Mouse (Mus musculus) midbrain, embryonic 14.5 days (tissue): ENCODE results near the gene Coro1a. TPM values are rescaled to one million over a fixed set of nuclear protein-coding genes. Genes with fewer than 3 reads are reported as not detected.

Experiments used
- ATAC-seq: fragments of 200-750 bp; cut with Nextera tagmentation; 2 replicates; pipeline ENCODE4 v1.8.0; 2017; ENCODE audit warnings: moderate number of reproducible peaks, moderate library complexity; ENCODE audit not compliant: low FRiP score, low TSS enrichment
- DNase-seq: peaks from one replicate; pipeline ENCODE4 v3.0.0-alpha.2; 2015
- H3K27ac ChIP-seq: fragments of 300-500 bp; sonication (generic); replicated peaks from 2 replicates; pipeline ENCODE4 v1.5.1; 2014; ENCODE audit warnings: mild to moderate bottlenecking, low read depth, low read length, moderate library complexity
- H3K27me3 ChIP-seq: fragments of 300-500 bp; sonication (generic); 2 replicates; pipeline ENCODE4 v1.6.1; 2014; ENCODE audit warnings: low read length, control low read depth, mixed read lengths; ENCODE audit not compliant: control insufficient read depth, insufficient read depth
- H3K36me3 ChIP-seq: fragments of 300-500 bp; sonication (generic); 2 replicates; pipeline ENCODE4 v1.6.1; 2014; ENCODE audit warnings: low read length, control low read depth; ENCODE audit not compliant: control insufficient read depth, insufficient read depth
- H3K4me1 ChIP-seq: fragments of 300-500 bp; sonication (generic); 2 replicates; pipeline ENCODE4 v1.6.1; 2014; ENCODE audit warnings: mild to moderate bottlenecking, antibody characterized with exemption, low read length, control low read depth; ENCODE audit not compliant: control insufficient read depth, insufficient read depth
- H3K4me2 ChIP-seq: fragments of 300-500 bp; sonication (generic); 2 replicates; pipeline ENCODE4 v1.6.1; 2014; ENCODE audit warnings: mild to moderate bottlenecking, low read length, moderate library complexity
- H3K4me3 ChIP-seq: fragments of 300-500 bp; sonication (generic); replicated peaks from 2 replicates; pipeline ENCODE4 v1.5.1; 2014; ENCODE audit warnings: low read depth, low read length
- H3K9ac ChIP-seq: fragments of 300-500 bp; sonication (generic); replicated peaks from 2 replicates; pipeline ENCODE4 v1.6.1; 2014; ENCODE audit warnings: mild to moderate bottlenecking, low read length, moderate library complexity
- H3K9me3 ChIP-seq: fragments of 300-500 bp; sonication (generic); 2 replicates; pipeline ENCODE4 v1.6.1; 2016; ENCODE audit warnings: low read length, control low read depth, mixed read lengths; ENCODE audit not compliant: control insufficient read depth
- WGBS: fragments of 180-500 bp; shearing (Covaris S2); extraction: QIAGEN DNeasy Blood & Tissue Kit; methylation state at CpG from one replicate; pipeline ENCODE4 v1.1.7; 2014; 5-methylcytosine and 5-hydroxymethylcytosine counted together
- polyA plus RNA-seq: library from polyadenylated mRNA; unstranded; fragments of >200 nt; fragmentation: Nextera tagmentation; extraction: Ambion mirVana; gene quantifications from 2 replicates; pipeline ENCODE4 v1.2.1, GENCODE M21; 2014

Gene Coro1a
- polyA plus RNA-seq, 1 experiment from 2014 or later: 95.0 TPM

DNA sequence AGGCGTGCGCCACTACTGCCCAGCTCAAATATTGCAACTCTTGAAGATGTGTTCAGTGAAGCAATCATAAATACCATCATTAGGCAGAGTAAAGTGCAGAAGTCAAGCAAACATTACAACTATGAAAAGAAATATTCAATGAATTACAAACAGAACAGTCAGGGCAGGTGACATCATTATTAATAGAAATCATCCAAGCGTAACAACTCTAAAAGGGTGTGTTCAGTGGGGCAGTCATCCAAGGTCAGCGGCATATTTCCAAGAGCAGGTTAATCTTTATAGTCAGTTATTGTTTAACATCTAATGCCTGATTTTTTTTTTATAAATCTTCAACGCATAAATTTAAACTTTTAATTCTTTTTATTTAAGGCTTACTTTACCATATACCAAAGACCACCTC lies 26.4 kb downstream of the Coro1a start:
- no peak overlapping the region for H3K4me2 ChIP-seq
- 96% methylated on average over 5 of the region's 5 CpGs for WGBS
- no peak for ATAC-seq

GRCm38 (mm10) chr7:126679683-126680082 lies 27.9 kb downstream of the Coro1a start:
- no peak overlapping the region for H3K9ac ChIP-seq
- WGBS: 94% methylated on average over 5 of the region's 5 CpGs

More for the DNA sequence above, 26.4 kb downstream of the Coro1a start:
- Histone ChIP-seq H3K9me3 (no peaks in the 10 kb centered on the region), H3K27ac (no peak overlapping the region), H3K4me1 (no peaks in the 10 kb centered on the region), H3K4me3 (no peak overlapping the region), H3K27me3 (no peaks in the 10 kb centered on the region), H3K36me3 (peaks cover 6% of the 10 kb centered on the region; the same call in 1 of the 2 replicates), H3K9ac (no peak overlapping the region)
- DNase-seq: no peak

GRCm38 (mm10) chr7:126678545-126679341 lies 28.8 kb downstream of the Coro1a start:
- 90% methylated on average over 8 of the region's 8 CpGs for WGBS
- no peak overlapping the region for H3K4me2 ChIP-seq

More at GRCm38 (mm10) chr7:126679683-126680082, 27.9 kb downstream of the Coro1a start:
- Histone ChIP-seq H3K27ac (no peak overlapping the region), H3K36me3 (peaks cover 6% of the 10 kb centered on the region; the same call in 1 of the 2 replicates), H3K9me3 (no peaks in the 10 kb centered on the region), H3K4me3 (no peak overlapping the region), H3K4me1 (no peaks in the 10 kb centered on the region), H3K4me2 (no peak overlapping the region), H3K27me3 (no peaks in the 10 kb centered on the region)
- ATAC-seq (no peak), DNase-seq (no peak)

GRCm38 (mm10) chr7:126676631-126677220 lies 30.9 kb downstream of the Coro1a start:
- Histone ChIP-seq H3K4me3 (no peak overlapping the region), H3K9ac (no peak overlapping the region), H3K27ac (no peak overlapping the region), H3K36me3 (peaks cover 21% of the 10 kb centered on the region), H3K27me3 (no peaks in the 10 kb centered on the region), H3K4me1 (no peaks in the 10 kb centered on the region), H3K9me3 (no peaks in the 10 kb centered on the region), H3K4me2 (no peak overlapping the region)
- ATAC-seq: no peak
- WGBS: 77% methylated on average over 4 of the region's 4 CpGs
- no peak for DNase-seq

More at GRCm38 (mm10) chr7:126678545-126679341, 28.8 kb downstream of the Coro1a start:
- Histone ChIP-seq H3K9ac (no peak overlapping the region), H3K9me3 (no peaks in the 10 kb centered on the region), H3K27me3 (no peaks in the 10 kb centered on the region), H3K27ac (no peak overlapping the region), H3K4me3 (no peak overlapping the region), H3K4me1 (no peaks in the 10 kb centered on the region), H3K36me3 (peaks cover 6% of the 10 kb centered on the region; the same call in 1 of the 2 replicates)
- DNase-seq (no peak), ATAC-seq (no peak)

DNA sequence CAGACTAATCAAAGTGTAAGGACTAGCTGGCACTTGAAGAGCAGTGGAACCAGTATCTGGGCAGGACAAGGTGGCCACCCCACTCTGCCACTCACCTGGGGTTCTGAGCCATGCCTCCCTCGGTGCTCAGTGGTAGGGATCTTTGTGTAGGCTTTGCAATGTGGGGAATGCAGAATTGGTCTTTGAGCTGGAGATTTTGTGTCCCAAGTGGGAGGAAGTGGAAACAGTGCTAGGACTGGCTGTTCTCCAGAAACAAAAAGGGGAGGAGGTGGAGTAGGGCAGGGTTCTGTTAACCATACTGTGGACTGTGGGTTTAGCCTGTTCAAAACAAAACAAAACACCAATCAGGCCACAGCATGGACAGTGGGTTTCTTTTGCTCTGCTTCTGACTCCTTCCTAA lies 31.4 kb downstream of the Coro1a start, which contains the start of gene Sult1a1:
Sult1a1 (minus strand) TSS at position 226 of the 400 bp plus-strand sequence.
- H3K27ac ChIP-seq: no peak within 1 kb of the TSS
- H3K36me3 ChIP-seq: peaks cover 27% of the 10 kb centered on the region
- no peak within 1 kb of the TSS for H3K4me2 ChIP-seq
- ATAC-seq (no peak), DNase-seq (no peak)
- WGBS: 81% methylated on average over 1 of the region's 1 CpGs
- no peaks in the 10 kb centered on the region for H3K9me3 ChIP-seq
- no peaks in the 10 kb centered on the region for H3K27me3 ChIP-seq
- no peak within 1 kb of the TSS for H3K4me3 ChIP-seq
- no peaks in the 10 kb centered on the region for H3K4me1 ChIP-seq
- H3K9ac ChIP-seq: no peak within 1 kb of the TSS

GRCm38 (mm10) chr7:126675104-126675503 lies 32.5 kb downstream of the Coro1a start:
- ATAC-seq (no peak), DNase-seq (no peak)
- no peaks in the 10 kb centered on the region for H3K27me3 ChIP-seq
- no peak overlapping the region for H3K4me2 ChIP-seq
- H3K4me3 ChIP-seq: no peak overlapping the region
- H3K36me3 ChIP-seq: peaks cover 34% of the 10 kb centered on the region
- no peak overlapping the region for H3K9ac ChIP-seq
- H3K9me3 ChIP-seq: no peaks in the 10 kb centered on the region
- 94% methylated on average over 8 of the region's 8 CpGs for WGBS
- no peaks in the 10 kb centered on the region for H3K4me1 ChIP-seq
- no peak overlapping the region for H3K27ac ChIP-seq

DNA sequence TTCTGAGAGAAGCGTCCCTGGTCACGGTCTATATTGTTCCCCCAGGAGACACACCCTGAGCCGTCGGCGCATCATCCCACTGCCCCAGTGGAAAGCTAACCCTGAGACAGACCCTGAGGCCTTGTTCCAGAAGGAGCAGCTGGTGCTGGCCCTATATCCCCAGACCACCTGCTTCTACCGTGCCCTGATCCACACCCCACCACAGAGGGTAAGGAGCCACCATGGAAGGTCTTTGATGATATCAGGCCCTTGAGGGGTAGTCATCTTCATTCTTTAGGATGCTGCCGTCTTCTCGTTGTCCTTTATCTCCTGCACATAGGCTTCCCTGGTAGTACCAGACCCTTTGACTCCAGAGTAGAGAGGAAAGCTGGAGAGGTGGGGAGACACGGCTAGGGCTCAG lies 35.5 kb downstream of the Coro1a start:
- 93% methylated on average over 9 of the region's 9 CpGs for WGBS
- no peak overlapping the region for H3K9ac ChIP-seq
- peaks cover 37% of the 10 kb centered on the region for H3K36me3 ChIP-seq
- no peak overlapping the region for H3K4me3 ChIP-seq
- H3K9me3 ChIP-seq: no peaks in the 10 kb centered on the region
- no peaks in the 10 kb centered on the region for H3K27me3 ChIP-seq
- no peak for DNase-seq
- no peaks in the 10 kb centered on the region for H3K4me1 ChIP-seq
- H3K4me2 ChIP-seq: no peak overlapping the region
- H3K27ac ChIP-seq: no peak overlapping the region
- no peak for ATAC-seq

DNA sequence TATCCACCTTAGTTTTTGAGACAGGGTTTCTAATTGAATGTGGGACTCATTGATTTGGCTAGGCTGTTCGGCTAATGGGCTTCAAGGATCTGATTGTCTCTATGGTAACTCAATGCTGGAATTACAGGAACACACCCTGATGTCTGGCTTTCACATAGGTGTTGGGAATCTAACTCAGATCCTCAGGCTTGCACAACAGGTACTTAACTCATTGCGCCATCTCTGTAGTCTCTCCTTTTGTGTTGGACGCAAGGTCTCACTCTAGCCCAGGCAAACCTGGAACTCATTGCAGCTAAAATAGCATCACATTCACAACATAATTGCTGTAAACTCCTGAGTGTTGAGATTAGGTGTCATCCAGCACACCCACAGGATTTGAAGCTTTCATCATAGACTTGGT lies 37.4 kb downstream of the Coro1a start:
- 92% methylated on average over 3 of the region's 3 CpGs for WGBS
- Histone ChIP-seq H3K9me3 (no peaks in the 10 kb centered on the region), H3K27ac (no peak overlapping the region), H3K9ac (no peak overlapping the region), H3K4me3 (no peak overlapping the region), H3K36me3 (peaks cover 49% of the 10 kb centered on the region), H3K4me2 (no peak overlapping the region), H3K4me1 (no peaks in the 10 kb centered on the region), H3K27me3 (no peaks in the 10 kb centered on the region)
- DNase-seq (no peak), ATAC-seq (no peak)
